Mouse (Mus musculus): ENCODE results near the gene Pigf. TPM values are rescaled to one million over a fixed set of nuclear protein-coding genes. Genes with fewer than 3 reads are reported as not detected.
"Not testable (repeated sequence)": the region's sequence is repeated elsewhere in the genome, so short reads cannot be mapped to it uniquely, and the experiment has no call there.

The Pigf gene
- 31.2 and 32.4 TPM in 2 replicates for polyA plus RNA-seq (2015; fragmentation: Nextera tagmentation; extraction: Ambion mirVana)

GRCm38 (mm10) chr17:87025269-87025949, at the start of gene Pigf, which contains the start of gene Cript:
TSS of gene Pigf (minus strand) at chr17:87025406.
TSS of gene Cript (plus strand) at chr17:87025550.
- Histone ChIP-seq H3K9ac (replicated peaks; ENCODE audit: low read depth, low read length) (peak within 1 kb of the TSS; percentile 75), H3K4me1 (replicated peaks; ENCODE audit: control insufficient read depth, insufficient read depth, low read length) (peaks cover 17% of the 10 kb centered on the region), H3K4me2 (ENCODE audit: low read length) (peak within 1 kb of the TSS; percentile 98), H3K4me3 (replicated peaks; ENCODE audit: low read length) (peak within 1 kb of the TSS; percentile 96), H3K27ac (ENCODE audit: low read length) (peak within 1 kb of the TSS; percentile 56), H3K9me3 (ENCODE audit: control insufficient read depth, low read length) (no peaks in the 10 kb centered on the region), H3K36me3 (ENCODE audit: control insufficient read depth, insufficient read depth) (peaks cover 2% of the 10 kb centered on the region; the same call in 1 of the 2 replicates), H3K27me3 (replicated peaks; ENCODE audit: control insufficient read depth, insufficient read depth, low read length) (no peaks in the 10 kb centered on the region)
- WGBS: under 1% methylated on average over 43 of the region's 43 CpGs
- peak; percentile 99 for ATAC-seq

GRCm38 (mm10) chr17:87073470-87073869, 48.3 kb upstream of the Pigf start:
- H3K36me3 ChIP-seq (ENCODE audit: control insufficient read depth, insufficient read depth): no peaks in the 10 kb centered on the region
- H3K27ac ChIP-seq (ENCODE audit: low read length): no peak overlapping the region
- ATAC-seq: no peak
- H3K9ac ChIP-seq (replicated peaks; ENCODE audit: low read depth, low read length): no peak overlapping the region
- no peaks in the 10 kb centered on the region for H3K27me3 ChIP-seq (replicated peaks; ENCODE audit: control insufficient read depth, insufficient read depth, low read length)
- no peaks in the 10 kb centered on the region for H3K4me1 ChIP-seq (replicated peaks; ENCODE audit: control insufficient read depth, insufficient read depth, low read length)
- no peak overlapping the region for H3K4me3 ChIP-seq (replicated peaks; ENCODE audit: low read length)
- H3K4me2 ChIP-seq (ENCODE audit: low read length): no peak overlapping the region
- H3K9me3 ChIP-seq (ENCODE audit: control insufficient read depth, low read length): no peaks in the 10 kb centered on the region; the same call in 1 of the 2 replicates

GRCm38 (mm10) chr17:87072766-87073440, 47.7 kb upstream of the Pigf start:
- no peaks in the 10 kb centered on the region for H3K4me1 ChIP-seq (replicated peaks; ENCODE audit: control insufficient read depth, insufficient read depth, low read length)
- no peak overlapping the region for H3K9ac ChIP-seq (replicated peaks; ENCODE audit: low read depth, low read length)
- 79% methylated on average over 5 of the region's 5 CpGs for WGBS
- no peaks in the 10 kb centered on the region; the same call in 1 of the 2 replicates for H3K9me3 ChIP-seq (ENCODE audit: control insufficient read depth, low read length)
- no peak overlapping the region for H3K4me3 ChIP-seq (replicated peaks; ENCODE audit: low read length)
- ATAC-seq: no peak
- no peak overlapping the region for H3K4me2 ChIP-seq (ENCODE audit: low read length)
- H3K27me3 ChIP-seq (replicated peaks; ENCODE audit: control insufficient read depth, insufficient read depth, low read length): no peaks in the 10 kb centered on the region
- no peak overlapping the region for H3K27ac ChIP-seq (ENCODE audit: low read length)
- H3K36me3 ChIP-seq (ENCODE audit: control insufficient read depth, insufficient read depth): no peaks in the 10 kb centered on the region

- ATAC-seq: not testable (repeated sequence)
Measured at GRCm38 (mm10) chr17:87072183-87072582, 47.0 kb upstream of the Pigf start.

GRCm38 (mm10) chr17:87068997-87069396, 43.8 kb upstream of the Pigf start:
- H3K36me3 ChIP-seq (ENCODE audit: control insufficient read depth, insufficient read depth): no peaks in the 10 kb centered on the region
- ATAC-seq: no peak
- 93% methylated on average over 4 of the region's 4 CpGs for WGBS
- no peak overlapping the region for H3K4me2 ChIP-seq (ENCODE audit: low read length)
- no peaks in the 10 kb centered on the region for H3K9me3 ChIP-seq (ENCODE audit: control insufficient read depth, low read length)
- H3K4me3 ChIP-seq (replicated peaks; ENCODE audit: low read length): no peak overlapping the region
- H3K9ac ChIP-seq (replicated peaks; ENCODE audit: low read depth, low read length): no peak overlapping the region
- no peaks in the 10 kb centered on the region for H3K4me1 ChIP-seq (replicated peaks; ENCODE audit: control insufficient read depth, insufficient read depth, low read length)
- H3K27ac ChIP-seq (ENCODE audit: low read length): no peak overlapping the region
- no peaks in the 10 kb centered on the region for H3K27me3 ChIP-seq (replicated peaks; ENCODE audit: control insufficient read depth, insufficient read depth, low read length)

More at GRCm38 (mm10) chr17:87072183-87072582, 47.0 kb upstream of the Pigf start:
- not testable (repeated sequence) for H3K9ac ChIP-seq (replicated peaks; ENCODE audit: low read depth, low read length); H3K4me2 ChIP-seq (ENCODE audit: low read length); H3K27ac ChIP-seq (ENCODE audit: low read length); H3K4me1 ChIP-seq (replicated peaks; ENCODE audit: control insufficient read depth, insufficient read depth, low read length); H3K27me3 ChIP-seq (replicated peaks; ENCODE audit: control insufficient read depth, insufficient read depth, low read length); H3K4me3 ChIP-seq (replicated peaks; ENCODE audit: low read length); H3K9me3 ChIP-seq (ENCODE audit: control insufficient read depth, low read length); H3K36me3 ChIP-seq (ENCODE audit: control insufficient read depth, insufficient read depth)
- WGBS: 95% methylated on average over 1 of the region's 1 CpGs

GRCm38 (mm10) chr17:87063969-87064368, 38.8 kb upstream of the Pigf start:
- H3K27me3 ChIP-seq (replicated peaks; ENCODE audit: control insufficient read depth, insufficient read depth, low read length): no peaks in the 10 kb centered on the region
- H3K36me3 ChIP-seq (ENCODE audit: control insufficient read depth, insufficient read depth): no peaks in the 10 kb centered on the region
- no peak overlapping the region for H3K27ac ChIP-seq (ENCODE audit: low read length)
- H3K9me3 ChIP-seq (ENCODE audit: control insufficient read depth, low read length): no peaks in the 10 kb centered on the region
- H3K4me3 ChIP-seq (replicated peaks; ENCODE audit: low read length): no peak overlapping the region
- WGBS: 87% methylated on average over 6 of the region's 6 CpGs
- H3K4me2 ChIP-seq (ENCODE audit: low read length): no peak overlapping the region
- no peak overlapping the region for H3K9ac ChIP-seq (replicated peaks; ENCODE audit: low read depth, low read length)
- no peaks in the 10 kb centered on the region for H3K4me1 ChIP-seq (replicated peaks; ENCODE audit: control insufficient read depth, insufficient read depth, low read length)
- ATAC-seq: no peak

GRCm38 (mm10) chr17:87063461-87063860, 38.3 kb upstream of the Pigf start:
- WGBS: 90% methylated on average over 7 of the region's 7 CpGs
- no peak for ATAC-seq
- Histone ChIP-seq H3K36me3 (ENCODE audit: control insufficient read depth, insufficient read depth) (no peaks in the 10 kb centered on the region), H3K27me3 (replicated peaks; ENCODE audit: control insufficient read depth, insufficient read depth, low read length) (no peaks in the 10 kb centered on the region), H3K27ac (ENCODE audit: low read length) (no peak overlapping the region), H3K9ac (replicated peaks; ENCODE audit: low read depth, low read length) (no peak overlapping the region), H3K4me1 (replicated peaks; ENCODE audit: control insufficient read depth, insufficient read depth, low read length) (no peaks in the 10 kb centered on the region), H3K9me3 (ENCODE audit: control insufficient read depth, low read length) (no peaks in the 10 kb centered on the region), H3K4me2 (ENCODE audit: low read length) (no peak overlapping the region), H3K4me3 (replicated peaks; ENCODE audit: low read length) (no peak overlapping the region)

GRCm38 (mm10) chr17:87062639-87063038, 37.4 kb upstream of the Pigf start:
- H3K27me3 ChIP-seq (replicated peaks; ENCODE audit: control insufficient read depth, insufficient read depth, low read length): no peaks in the 10 kb centered on the region
- no peak for ATAC-seq
- 88% methylated on average over 9 of the region's 9 CpGs for WGBS
- no peak overlapping the region for H3K9ac ChIP-seq (replicated peaks; ENCODE audit: low read depth, low read length)
- H3K9me3 ChIP-seq (ENCODE audit: control insufficient read depth, low read length): no peaks in the 10 kb centered on the region
- H3K4me3 ChIP-seq (replicated peaks; ENCODE audit: low read length): no peak overlapping the region
- H3K27ac ChIP-seq (ENCODE audit: low read length): no peak overlapping the region
- H3K36me3 ChIP-seq (ENCODE audit: control insufficient read depth, insufficient read depth): no peaks in the 10 kb centered on the region
- H3K4me2 ChIP-seq (ENCODE audit: low read length): no peak overlapping the region
- H3K4me1 ChIP-seq (replicated peaks; ENCODE audit: control insufficient read depth, insufficient read depth, low read length): 0 out of 2 replicates have a peak, but pooled peaks cover 2% of the 10 kb centered on the region

- H3K9me3 ChIP-seq (ENCODE audit: control insufficient read depth, low read length): no peaks in the 10 kb centered on the region
- H3K4me3 ChIP-seq (replicated peaks; ENCODE audit: low read length): no peak overlapping the region
- ATAC-seq: no peak
- H3K27me3 ChIP-seq (replicated peaks; ENCODE audit: control insufficient read depth, insufficient read depth, low read length): no peaks in the 10 kb centered on the region
- H3K36me3 ChIP-seq (ENCODE audit: control insufficient read depth, insufficient read depth): no peaks in the 10 kb centered on the region
- H3K9ac ChIP-seq (replicated peaks; ENCODE audit: low read depth, low read length): no peak overlapping the region
- H3K27ac ChIP-seq (ENCODE audit: low read length): no peak overlapping the region
- H3K4me2 ChIP-seq (ENCODE audit: low read length): no peak overlapping the region
- 0 out of 2 replicates have a peak, but pooled peaks cover 2% of the 10 kb centered on the region for H3K4me1 ChIP-seq (replicated peaks; ENCODE audit: control insufficient read depth, insufficient read depth, low read length)
- 71% methylated on average over 8 of the region's 8 CpGs for WGBS
Measured at GRCm38 (mm10) chr17:87057486-87058266, 32.5 kb upstream of the Pigf start.
